Mouse (Mus musculus): ENCODE measurements at regions not wholly inside any gene's neighbourhood (a gene's known extent, or its start where the extent isn't known, plus 50 kb on each side); places are given as distances from the start of the nearest gene placed in this dataset.

DNA sequence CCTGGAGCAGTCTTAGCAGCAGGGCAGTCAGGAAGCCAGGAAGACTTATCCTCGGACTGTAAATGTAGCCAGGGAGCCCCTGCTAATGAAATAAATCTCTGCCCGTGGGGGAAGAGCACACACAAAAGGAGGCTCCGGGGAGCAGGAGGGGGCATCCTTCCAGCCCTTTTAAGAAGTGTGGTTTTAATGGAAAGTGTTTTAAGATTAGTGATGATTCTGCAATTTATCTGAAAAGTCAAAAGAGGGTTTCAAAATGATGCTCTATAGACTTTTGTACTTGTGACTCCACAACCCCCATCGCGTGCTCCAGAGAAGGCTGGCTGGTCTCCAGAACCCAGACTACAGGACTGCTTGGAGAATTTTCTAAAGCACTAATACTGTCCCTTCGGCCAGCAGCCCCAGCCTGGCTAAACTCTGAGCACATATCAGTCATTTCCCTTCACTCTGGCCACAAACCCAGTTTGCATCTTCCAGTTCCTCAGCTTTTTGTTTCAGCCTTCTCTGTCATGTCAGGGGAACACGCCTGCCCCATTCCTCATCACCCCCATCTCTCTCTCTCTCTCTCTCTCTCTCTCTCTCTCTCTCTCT, 202.0 kb upstream of the Spdye4c start:
- TF ChIP-seq POLR2A (IDR thresholded peaks at IDR 0.05; ENCODE audit: control insufficient read depth, extremely low read depth, insufficient read depth, low read length, poor library complexity) (no peak), CTCF (IDR thresholded peaks at IDR 0.05; ENCODE audit: borderline replicate concordance, control insufficient read depth, extremely low read depth, insufficient read depth, low read length, poor library complexity) (no peak)
